Mouse (Mus musculus): ENCODE data around the gene Myo10.

DNA sequence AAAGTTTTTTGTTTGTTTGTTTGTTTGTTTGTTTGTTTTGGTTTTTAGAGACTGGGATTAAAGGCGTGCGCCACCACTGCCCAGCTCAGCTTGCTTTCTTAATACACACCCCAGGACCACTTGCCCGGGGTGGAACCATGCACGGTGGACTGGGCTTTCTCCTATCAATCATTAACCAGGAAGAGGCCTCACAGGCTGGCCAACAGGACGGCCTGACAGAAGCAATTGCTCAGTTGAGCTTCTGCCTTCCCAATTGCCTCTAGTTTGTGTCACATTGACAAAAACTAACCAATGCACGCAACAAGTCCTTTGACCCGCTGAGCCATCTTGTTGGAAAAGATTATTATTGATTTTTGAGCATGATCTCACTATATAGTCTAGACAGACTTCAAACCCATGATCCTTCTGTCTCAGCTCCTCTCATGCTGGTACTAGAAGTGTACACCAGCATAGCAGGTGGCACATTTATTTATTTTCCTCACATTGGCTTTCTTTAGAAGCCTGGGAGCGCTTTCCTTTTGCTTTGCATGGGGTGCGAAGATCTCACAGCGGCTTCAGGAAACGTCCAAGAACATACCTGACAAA is 32.9 kb upstream of the Myo10 start:
- TF ChIP-seq POLR2A (IDR thresholded peaks at IDR 0.05; ENCODE audit: extremely low read depth, insufficient read depth, low read length) = no peak
- TF ChIP-seq CTCF (IDR thresholded peaks at IDR 0.05; ENCODE audit: low read depth, low read length) = no peak

All from liver, adult 2 months (tissue).